Mouse (Mus musculus): ENCODE data around the gene Slc35e4.
"Not testable (repeated sequence)": the region's sequence is repeated elsewhere in the genome, so short reads cannot be mapped to it uniquely, and the experiment has no call there.

Slc35e4 gene

GRCm38 (mm10) chr11:3918738-3919137 is 4.3 kb upstream of the Slc35e4 start:
- peak; percentile 46 for DNase-seq (ENCODE audit: low read depth, low spot score)

- DNase-seq (ENCODE audit: low read depth, low spot score), result peak; percentile 91
Measured at GRCm38 (mm10) chr11:3913316-3914108, 952 bp downstream of the Slc35e4 start.

GRCm38 (mm10) chr11:3912875-3913271 is 1.6 kb downstream of the Slc35e4 start:
- DNase-seq (ENCODE audit: low read depth, low spot score), result peak; percentile 37

GRCm38 (mm10) chr11:3912100-3912874 is 2.2 kb downstream of the Slc35e4 start:
- DNase-seq (ENCODE audit: low read depth, low spot score), result peak; percentile 13

GRCm38 (mm10) chr11:3911440-3911839 is 3.0 kb downstream of the Slc35e4 start:
- not testable (repeated sequence) for DNase-seq (ENCODE audit: low read depth, low spot score)

GRCm38 (mm10) chr11:3910513-3911310 is 3.8 kb downstream of the Slc35e4 start:
- no peak for DNase-seq (ENCODE audit: low read depth, low spot score)

GRCm38 (mm10) chr11:3909236-3909635 is 5.2 kb downstream of the Slc35e4 start:
- no peak for DNase-seq (ENCODE audit: low read depth, low spot score)

GRCm38 (mm10) chr11:3905446-3905845 is 9.0 kb downstream of the Slc35e4 start:
- DNase-seq (ENCODE audit: low read depth, low spot score), result peak; percentile 58

- DNase-seq (ENCODE audit: low read depth, low spot score), result no peak
Measured at GRCm38 (mm10) chr11:3904673-3905072, 9.8 kb downstream of the Slc35e4 start.

GRCm38 (mm10) chr11:3903046-3903445 is 11.4 kb downstream of the Slc35e4 start:
- DNase-seq (ENCODE audit: low read depth, low spot score), result no peak

GRCm38 (mm10) chr11:3902516-3902915 is 11.9 kb downstream of the Slc35e4 start:
- no peak for DNase-seq (ENCODE audit: low read depth, low spot score)

GRCm38 (mm10) chr11:3900296-3900695 is 14.2 kb downstream of the Slc35e4 start:
- no peak for DNase-seq (ENCODE audit: low read depth, low spot score)

- DNase-seq (ENCODE audit: low read depth, low spot score), result no peak
Measured at GRCm38 (mm10) chr11:3895933-3896332, 18.5 kb downstream of the Slc35e4 start.

GRCm38 (mm10) chr11:3895458-3895857 is 19.0 kb downstream of the Slc35e4 start:
- peak; percentile 25 for DNase-seq (ENCODE audit: low read depth, low spot score)

GRCm38 (mm10) chr11:3894406-3895281 is 19.8 kb downstream of the Slc35e4 start, which contains the start of the genes 4921536K21Rik and Dusp18:
TSS of gene 4921536K21Rik (minus strand) at chr11:3895098.
TSS of gene Dusp18 (plus strand) at chr11:3895240.
- peak; percentile 98 for DNase-seq (ENCODE audit: low read depth, low spot score)

GRCm38 (mm10) chr11:3893970-3894369 is 20.5 kb downstream of the Slc35e4 start:
- no peak for DNase-seq (ENCODE audit: low read depth, low spot score)

GRCm38 (mm10) chr11:3887331-3887730 is 27.1 kb downstream of the Slc35e4 start:
- DNase-seq (ENCODE audit: low read depth, low spot score), result peak; percentile 63

GRCm38 (mm10) chr11:3883711-3884110 is 30.8 kb downstream of the Slc35e4 start:
- DNase-seq (ENCODE audit: low read depth, low spot score), result no peak

- DNase-seq (ENCODE audit: low read depth, low spot score), result peak; percentile 89
Measured at GRCm38 (mm10) chr11:3879836-3880235, 34.6 kb downstream of the Slc35e4 start.

GRCm38 (mm10) chr11:3878660-3879059 is 35.8 kb downstream of the Slc35e4 start:
- DNase-seq (ENCODE audit: low read depth, low spot score), result peak; percentile 13

GRCm38 (mm10) chr11:3876419-3876818 is 38.0 kb downstream of the Slc35e4 start:
- no peak for DNase-seq (ENCODE audit: low read depth, low spot score)
